Mouse (Mus musculus): ENCODE measurements at regions not wholly inside any gene's neighbourhood (a gene's known extent, or its start where the extent isn't known, plus 50 kb on each side); places are given as distances from the start of the nearest gene placed in this dataset.

DNA sequence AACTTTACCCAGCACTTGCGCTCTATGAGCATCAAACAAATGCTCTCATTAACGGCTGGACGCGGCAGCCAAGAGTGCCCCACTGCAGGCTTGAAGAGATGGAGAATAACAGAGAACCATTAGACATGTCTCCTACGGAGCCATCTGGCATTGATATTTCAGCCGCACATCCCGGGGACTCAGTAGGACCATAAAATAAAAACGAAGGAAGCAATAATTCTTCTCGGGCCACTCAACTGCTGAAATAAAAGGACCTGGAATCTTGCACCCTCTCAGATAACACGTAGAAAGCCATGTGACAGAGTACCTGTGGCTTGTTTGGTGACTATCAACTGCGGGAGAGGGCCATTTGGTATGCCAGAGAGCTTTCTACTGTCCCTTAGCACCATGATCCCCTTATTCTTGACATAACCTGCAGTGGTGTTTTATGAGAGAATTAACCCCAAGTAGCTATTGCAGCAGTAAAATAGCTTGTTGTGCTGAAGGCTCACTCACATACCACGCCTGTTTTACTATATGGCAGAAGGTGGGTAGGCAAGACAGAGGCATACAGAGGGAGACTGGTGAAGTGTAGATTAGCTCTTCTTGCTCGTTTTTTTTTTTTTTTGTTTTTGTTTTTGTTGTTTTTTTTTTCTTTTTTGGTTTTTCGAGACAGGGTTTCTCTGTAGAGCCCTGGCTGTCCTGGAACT lies 116.5 kb upstream of the Cnot2 start:
- no peak overlapping the region for H3K9ac ChIP-seq (ENCODE audit: low read depth, low read length)
- H3K27me3 ChIP-seq (ENCODE audit: control insufficient read depth, insufficient read depth, low read length), result no peaks in the 10 kb centered on the region
- no peak overlapping the region for H3K27ac ChIP-seq (ENCODE audit: low read depth, low read length)
- 31% methylated on average over 14 of the region's 14 CpGs for WGBS
- H3K4me1 ChIP-seq (ENCODE audit: control insufficient read depth, insufficient read depth, low read length), result no peaks in the 10 kb centered on the region
- ATAC-seq (ENCODE audit: low FRiP score, low TSS enrichment), result no peak
- no peaks in the 10 kb centered on the region for H3K9me3 ChIP-seq (ENCODE audit: control insufficient read depth, low read length)
- no peaks in the 10 kb centered on the region for H3K36me3 ChIP-seq (ENCODE audit: control insufficient read depth, insufficient read depth, low read length)
- no peak overlapping the region for H3K4me2 ChIP-seq (replicated peaks; ENCODE audit: low read depth, low read length)
- no peak overlapping the region for H3K4me3 ChIP-seq (ENCODE audit: low read length)

DNA sequence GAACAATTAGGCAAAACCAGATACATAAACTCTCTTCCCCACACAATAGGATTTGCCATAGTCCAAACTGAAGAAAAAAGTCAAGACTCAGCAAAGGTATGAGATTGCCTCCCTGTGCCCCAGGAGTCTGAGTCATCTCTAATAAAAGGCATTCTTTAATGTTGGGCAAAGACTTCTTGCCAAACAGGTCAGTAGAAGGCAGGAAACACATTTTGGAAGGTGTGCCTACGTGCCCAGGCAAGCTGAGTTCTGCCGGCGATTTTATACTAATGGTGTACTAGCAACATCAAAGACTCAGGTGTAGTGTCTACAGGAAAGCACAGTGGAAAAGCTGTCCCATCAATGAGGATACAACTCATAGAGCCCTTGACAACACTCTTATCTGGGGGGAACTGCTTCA lies 112.5 kb upstream of the Cnot2 start:
- no peaks in the 10 kb centered on the region for H3K27me3 ChIP-seq (ENCODE audit: control insufficient read depth, insufficient read depth, low read length)
- H3K4me2 ChIP-seq (replicated peaks; ENCODE audit: low read depth, low read length), result no peak overlapping the region
- H3K4me3 ChIP-seq (ENCODE audit: low read length), result no peak overlapping the region
- 84% methylated on average over 3 of the region's 3 CpGs for WGBS
- no peak overlapping the region for H3K9ac ChIP-seq (ENCODE audit: low read depth, low read length)
- no peak overlapping the region for H3K27ac ChIP-seq (ENCODE audit: low read depth, low read length)
- ATAC-seq (ENCODE audit: low FRiP score, low TSS enrichment), result no peak
- no peaks in the 10 kb centered on the region for H3K36me3 ChIP-seq (ENCODE audit: control insufficient read depth, insufficient read depth, low read length)
- no peaks in the 10 kb centered on the region for H3K4me1 ChIP-seq (ENCODE audit: control insufficient read depth, insufficient read depth, low read length)
- H3K9me3 ChIP-seq (ENCODE audit: control insufficient read depth, low read length), result no peaks in the 10 kb centered on the region

DNA sequence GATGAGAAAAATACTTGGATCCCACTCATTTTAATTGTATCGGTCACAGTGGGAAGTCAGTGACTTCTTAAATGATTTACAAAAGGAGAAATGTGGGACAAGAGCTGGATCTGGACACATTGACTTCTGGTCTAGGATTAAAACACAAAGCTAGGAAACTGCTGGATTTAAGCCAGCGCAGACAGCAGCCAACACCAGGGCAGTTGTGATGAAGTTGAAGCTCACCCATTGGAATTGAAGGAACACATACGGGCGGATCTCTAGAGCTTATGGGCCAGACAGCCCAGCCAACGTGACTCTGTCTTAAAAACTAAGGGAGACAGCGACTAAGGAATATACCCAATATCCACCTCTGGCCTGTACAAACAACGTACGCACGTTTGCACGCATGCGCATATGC lies 105.4 kb upstream of the Cnot2 start:
- Histone ChIP-seq H3K27me3 (ENCODE audit: control insufficient read depth, insufficient read depth, low read length) (no peaks in the 10 kb centered on the region), H3K4me2 (replicated peaks; ENCODE audit: low read depth, low read length) (no peak overlapping the region), H3K36me3 (ENCODE audit: control insufficient read depth, insufficient read depth, low read length) (no peaks in the 10 kb centered on the region), H3K9me3 (ENCODE audit: control insufficient read depth, low read length) (no peaks in the 10 kb centered on the region), H3K4me1 (ENCODE audit: control insufficient read depth, insufficient read depth, low read length) (no peaks in the 10 kb centered on the region), H3K4me3 (ENCODE audit: low read length) (no peak overlapping the region), H3K9ac (ENCODE audit: low read depth, low read length) (no peak overlapping the region), H3K27ac (ENCODE audit: low read depth, low read length) (no peak overlapping the region)
- 93% methylated on average over 11 of the region's 11 CpGs for WGBS
- no peak for ATAC-seq (ENCODE audit: low FRiP score, low TSS enrichment)

DNA sequence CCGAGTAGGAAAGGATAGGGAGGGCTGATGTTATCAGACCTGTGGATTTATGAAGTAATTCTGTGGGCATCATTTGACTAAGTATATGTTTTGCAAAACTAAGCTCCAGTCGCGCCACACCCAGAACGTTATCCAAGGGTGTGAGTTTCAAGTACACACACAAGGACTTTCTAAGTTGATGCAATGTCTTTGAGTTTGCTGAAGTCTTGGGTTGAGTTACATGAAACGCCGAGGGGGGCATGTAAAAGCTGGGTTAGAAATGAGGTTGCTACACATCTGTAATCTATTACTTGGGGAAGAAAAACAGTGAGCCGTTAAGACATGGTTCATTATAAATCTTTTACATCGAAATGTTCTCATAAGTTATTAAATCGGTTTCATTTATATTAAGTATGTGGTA lies 102.1 kb upstream of the Cnot2 start:
- Histone ChIP-seq H3K4me2 (replicated peaks; ENCODE audit: low read depth, low read length) (no peak overlapping the region), H3K9ac (ENCODE audit: low read depth, low read length) (no peak overlapping the region), H3K27ac (ENCODE audit: low read depth, low read length) (no peak overlapping the region), H3K4me3 (ENCODE audit: low read length) (no peak overlapping the region), H3K27me3 (ENCODE audit: control insufficient read depth, insufficient read depth, low read length) (no peaks in the 10 kb centered on the region), H3K9me3 (ENCODE audit: control insufficient read depth, low read length) (peaks cover 6% of the 10 kb centered on the region; the same call in 1 of the 2 replicates), H3K4me1 (ENCODE audit: control insufficient read depth, insufficient read depth, low read length) (no peaks in the 10 kb centered on the region), H3K36me3 (ENCODE audit: control insufficient read depth, insufficient read depth, low read length) (no peaks in the 10 kb centered on the region)
- no peak for ATAC-seq (ENCODE audit: low FRiP score, low TSS enrichment)
- 77% methylated on average over 9 of the region's 9 CpGs for WGBS

DNA sequence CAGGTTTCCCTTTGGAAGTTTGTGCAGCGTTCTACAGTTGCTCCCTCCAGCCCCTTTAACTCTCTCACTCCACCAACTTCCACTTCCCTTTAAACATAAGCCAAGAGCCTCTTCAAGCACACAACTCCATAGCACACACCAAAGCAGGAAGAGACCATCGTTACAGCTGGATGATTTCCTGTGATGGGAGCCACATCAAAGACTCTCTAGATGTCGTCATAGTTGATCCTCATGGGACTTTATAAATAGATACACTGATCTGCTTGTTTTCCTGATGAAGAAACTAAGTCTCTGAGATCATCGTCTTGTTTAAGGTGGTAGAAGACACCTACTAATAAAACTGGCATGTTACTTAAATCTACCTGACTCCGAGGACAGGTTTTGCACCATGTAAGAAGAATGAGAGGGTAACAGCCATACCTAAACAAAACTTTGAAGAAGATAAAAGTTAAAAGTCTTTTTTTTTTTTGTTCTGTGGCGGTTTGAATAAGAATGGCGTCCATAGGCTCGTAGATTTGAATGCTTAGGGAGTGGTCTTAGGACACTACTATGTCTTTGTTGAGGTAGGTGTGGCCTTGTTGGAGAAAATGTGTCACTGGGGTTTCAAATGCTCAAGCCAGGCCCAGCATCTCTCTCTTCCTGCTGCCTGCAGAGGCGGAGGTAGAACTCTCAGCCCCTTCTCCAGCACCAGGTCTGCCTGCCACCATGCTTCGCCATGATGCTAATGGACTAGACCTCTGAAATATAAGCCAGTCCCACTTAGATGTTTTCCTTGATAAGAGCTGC lies 97.8 kb upstream of the Cnot2 start:
- Histone ChIP-seq H3K4me1 (ENCODE audit: control insufficient read depth, insufficient read depth, low read length) (no peaks in the 10 kb centered on the region), H3K27me3 (ENCODE audit: control insufficient read depth, insufficient read depth, low read length) (no peaks in the 10 kb centered on the region), H3K9ac (ENCODE audit: low read depth, low read length) (no peak overlapping the region), H3K4me2 (replicated peaks; ENCODE audit: low read depth, low read length) (no peak overlapping the region), H3K36me3 (ENCODE audit: control insufficient read depth, insufficient read depth, low read length) (no peaks in the 10 kb centered on the region), H3K9me3 (ENCODE audit: control insufficient read depth, low read length) (peaks cover 6% of the 10 kb centered on the region; the same call in 1 of the 2 replicates), H3K4me3 (ENCODE audit: low read length) (no peak overlapping the region), H3K27ac (ENCODE audit: low read depth, low read length) (no peak overlapping the region)
- 87% methylated on average over 10 of the region's 10 CpGs for WGBS
- no peak for ATAC-seq (ENCODE audit: low FRiP score, low TSS enrichment)

DNA sequence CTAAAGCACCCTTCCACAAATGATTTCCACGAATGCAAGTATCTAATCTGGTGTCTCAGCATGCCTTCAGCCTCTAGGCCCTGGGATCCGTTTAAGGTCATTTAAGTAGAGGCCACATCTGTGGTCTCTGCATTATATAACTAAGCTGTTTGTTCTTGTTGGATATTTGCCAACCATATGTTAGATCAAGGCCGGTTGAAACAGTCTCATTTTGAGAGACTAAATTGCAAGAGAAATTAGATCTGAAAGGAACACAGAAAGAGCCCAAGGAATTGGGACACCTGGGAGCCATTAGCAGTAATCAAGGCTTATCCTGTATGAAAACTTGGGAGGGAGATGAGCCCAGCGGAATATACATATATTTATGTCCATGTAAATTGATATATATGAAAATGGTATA lies 96.6 kb upstream of the Cnot2 start:
- Histone ChIP-seq H3K4me3 (ENCODE audit: low read length) (no peak overlapping the region), H3K27ac (ENCODE audit: low read depth, low read length) (no peak overlapping the region), H3K4me1 (ENCODE audit: control insufficient read depth, insufficient read depth, low read length) (no peaks in the 10 kb centered on the region), H3K4me2 (replicated peaks; ENCODE audit: low read depth, low read length) (no peak overlapping the region), H3K36me3 (ENCODE audit: control insufficient read depth, insufficient read depth, low read length) (no peaks in the 10 kb centered on the region), H3K27me3 (ENCODE audit: control insufficient read depth, insufficient read depth, low read length) (no peaks in the 10 kb centered on the region), H3K9ac (ENCODE audit: low read depth, low read length) (no peak overlapping the region), H3K9me3 (ENCODE audit: control insufficient read depth, low read length) (peaks cover 6% of the 10 kb centered on the region; the same call in 1 of the 2 replicates)
- WGBS, result 64% methylated on average over 4 of the region's 4 CpGs
- ATAC-seq (ENCODE audit: low FRiP score, low TSS enrichment), result no peak

DNA sequence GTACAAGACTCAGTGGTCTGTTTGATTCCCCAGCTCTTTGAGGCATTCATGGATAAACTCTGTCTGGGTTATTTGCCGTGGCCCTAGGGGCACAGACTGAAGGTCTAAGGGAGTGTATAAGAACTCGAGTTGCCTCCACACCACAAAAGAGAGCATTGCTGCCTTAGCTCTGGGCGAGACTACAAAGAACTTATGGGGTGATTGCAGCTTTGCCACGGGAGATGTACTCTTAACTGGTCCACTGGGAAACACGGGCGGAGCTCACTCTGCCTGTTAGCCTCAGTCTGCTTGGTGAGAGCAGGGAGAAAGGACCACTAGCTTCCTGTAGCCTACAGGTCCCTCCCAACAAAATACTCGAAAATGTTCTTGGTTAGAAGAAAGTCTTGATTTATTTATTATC lies 93.9 kb upstream of the Cnot2 start:
- no peak for ATAC-seq (ENCODE audit: low FRiP score, low TSS enrichment)
- no peaks in the 10 kb centered on the region for H3K4me1 ChIP-seq (ENCODE audit: control insufficient read depth, insufficient read depth, low read length)
- no peak overlapping the region for H3K4me2 ChIP-seq (replicated peaks; ENCODE audit: low read depth, low read length)
- no peaks in the 10 kb centered on the region for H3K9me3 ChIP-seq (ENCODE audit: control insufficient read depth, low read length)
- no peak overlapping the region for H3K9ac ChIP-seq (ENCODE audit: low read depth, low read length)
- H3K36me3 ChIP-seq (ENCODE audit: control insufficient read depth, insufficient read depth, low read length), result no peaks in the 10 kb centered on the region
- H3K4me3 ChIP-seq (ENCODE audit: low read length), result no peak overlapping the region
- H3K27me3 ChIP-seq (ENCODE audit: control insufficient read depth, insufficient read depth, low read length), result no peaks in the 10 kb centered on the region
- no peak overlapping the region for H3K27ac ChIP-seq (ENCODE audit: low read depth, low read length)
- 68% methylated on average over 7 of the region's 7 CpGs for WGBS

DNA sequence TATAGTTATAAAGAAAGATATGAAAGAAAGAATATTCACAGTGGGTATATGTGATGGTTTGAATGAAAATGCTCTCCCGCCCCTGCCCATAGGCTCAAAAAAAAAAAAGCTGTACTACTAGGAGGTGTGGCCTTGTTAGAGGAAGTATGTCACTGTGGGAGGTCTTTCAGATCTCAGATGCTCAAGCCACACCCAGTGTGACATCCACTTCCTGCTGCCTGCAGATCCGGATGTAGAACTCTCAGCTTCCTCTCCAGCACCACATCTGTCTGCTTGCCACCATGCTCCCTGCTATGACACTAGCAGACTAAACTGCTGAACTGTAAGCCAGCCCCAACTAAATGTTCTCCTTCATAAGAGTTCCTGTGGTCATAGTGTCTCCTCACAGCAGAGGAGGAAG lies 93.0 kb upstream of the Cnot2 start:
- H3K4me3 ChIP-seq (ENCODE audit: low read length), result no peak overlapping the region
- no peak overlapping the region for H3K9ac ChIP-seq (ENCODE audit: low read depth, low read length)
- H3K27ac ChIP-seq (ENCODE audit: low read depth, low read length), result no peak overlapping the region
- no peak overlapping the region for H3K4me2 ChIP-seq (replicated peaks; ENCODE audit: low read depth, low read length)
- H3K9me3 ChIP-seq (ENCODE audit: control insufficient read depth, low read length), result no peaks in the 10 kb centered on the region
- WGBS, result 70% methylated on average over 2 of the region's 2 CpGs
- H3K27me3 ChIP-seq (ENCODE audit: control insufficient read depth, insufficient read depth, low read length), result no peaks in the 10 kb centered on the region
- H3K36me3 ChIP-seq (ENCODE audit: control insufficient read depth, insufficient read depth, low read length), result no peaks in the 10 kb centered on the region
- no peaks in the 10 kb centered on the region for H3K4me1 ChIP-seq (ENCODE audit: control insufficient read depth, insufficient read depth, low read length)
- ATAC-seq (ENCODE audit: low FRiP score, low TSS enrichment), result no peak

DNA sequence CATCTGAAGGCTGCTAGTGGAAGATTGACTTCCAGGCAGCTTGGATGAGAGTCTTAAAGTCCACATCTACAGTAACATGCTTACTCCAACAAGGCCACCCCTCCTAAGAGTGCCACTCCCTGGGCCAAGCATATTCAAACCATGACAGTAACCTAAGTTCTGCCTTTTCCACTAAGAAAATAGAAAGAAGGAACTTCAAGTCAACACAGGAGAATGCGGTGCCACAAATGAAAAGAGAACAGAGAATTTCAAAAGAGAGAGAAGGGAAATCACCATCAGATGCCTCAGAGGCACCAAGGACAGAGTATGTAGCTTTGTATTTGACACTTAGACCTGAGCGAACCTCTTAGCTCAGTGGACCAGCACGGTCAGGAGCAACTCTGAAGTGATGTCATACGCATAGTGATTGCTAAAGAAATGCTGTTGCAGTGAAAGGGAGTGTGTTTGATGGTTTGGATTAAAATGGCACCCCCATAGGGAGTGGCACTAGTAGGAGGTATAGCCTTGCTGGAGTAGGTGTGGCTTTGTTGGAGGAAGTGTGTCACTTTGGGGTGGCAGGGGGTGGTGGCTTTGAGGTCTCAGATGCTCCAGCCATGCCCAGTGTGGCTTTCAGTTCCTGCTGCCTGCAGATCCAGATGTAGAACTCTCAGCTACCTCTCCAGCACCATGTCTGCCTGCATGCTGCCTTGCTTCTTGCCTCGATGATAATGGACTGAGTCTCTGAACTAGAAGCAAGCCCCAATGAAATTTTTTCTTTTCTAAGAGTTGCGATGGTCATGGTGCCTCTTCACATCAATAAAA lies 77.1 kb upstream of the Cnot2 start:
- Histone ChIP-seq H3K4me1 (ENCODE audit: control insufficient read depth, insufficient read depth, low read length) (no peaks in the 10 kb centered on the region), H3K4me2 (replicated peaks; ENCODE audit: low read depth, low read length) (no peak overlapping the region), H3K9me3 (ENCODE audit: control insufficient read depth, low read length) (no peaks in the 10 kb centered on the region), H3K27ac (ENCODE audit: low read depth, low read length) (no peak overlapping the region), H3K4me3 (ENCODE audit: low read length) (no peak overlapping the region), H3K9ac (ENCODE audit: low read depth, low read length) (no peak overlapping the region), H3K36me3 (ENCODE audit: control insufficient read depth, insufficient read depth, low read length) (no peaks in the 10 kb centered on the region), H3K27me3 (ENCODE audit: control insufficient read depth, insufficient read depth, low read length) (no peaks in the 10 kb centered on the region)
- ATAC-seq (ENCODE audit: low FRiP score, low TSS enrichment), result no peak
- 93% methylated on average over 6 of the region's 6 CpGs for WGBS
